Mouse (Mus musculus) forebrain, embryonic 12.5 days (tissue): ENCODE data around the gene Helb. TPM values are rescaled to one million over a fixed set of nuclear protein-coding genes. Genes with fewer than 3 reads are reported as not detected.

Source experiments
- ATAC-seq: fragments of 200-750 bp; cut with Nextera tagmentation; 2 replicates; pipeline ENCODE4 v1.8.0; 2017; ENCODE audit warnings: moderate TSS enrichment; ENCODE audit not compliant: low FRiP score
- H3K27ac ChIP-seq: fragments of 300-500 bp; sonication (generic); 2 replicates; pipeline ENCODE4 v1.5.1; 2016; ENCODE audit warnings: mild to moderate bottlenecking
- H3K27me3 ChIP-seq: fragments of 300-500 bp; sonication (generic); 2 replicates; pipeline ENCODE4 v1.6.1; 2016; ENCODE audit warnings: mild to moderate bottlenecking
- H3K36me3 ChIP-seq: fragments of 300-500 bp; sonication (generic); replicated peaks from 2 replicates; pipeline ENCODE4 v1.6.1; 2016; ENCODE audit warnings: mild to moderate bottlenecking
- H3K4me1 ChIP-seq: fragments of 300-500 bp; sonication (generic); 2 replicates; pipeline ENCODE4 v1.6.1; 2016
- H3K4me2 ChIP-seq: fragments of 300-500 bp; sonication (generic); 2 replicates; pipeline ENCODE4 v1.6.1; 2016; ENCODE audit warnings: mild to moderate bottlenecking, moderate library complexity
- H3K4me3 ChIP-seq: fragments of 300-500 bp; sonication (generic); replicated peaks from 2 replicates; pipeline ENCODE4 v1.5.1; 2016; ENCODE audit warnings: mild to moderate bottlenecking
- H3K9ac ChIP-seq: fragments of 300-500 bp; sonication (generic); 2 replicates; pipeline ENCODE4 v1.6.1; 2016; ENCODE audit warnings: mild to moderate bottlenecking
- H3K9me3 ChIP-seq: fragments of 300-500 bp; sonication (generic); 2 replicates; pipeline ENCODE4 v1.6.1; 2016
- WGBS: fragments of 180-500 bp; shearing (Covaris S2); methylation state at CpG from one replicate; pipeline ENCODE4 v1.1.7; 2016; 5-methylcytosine and 5-hydroxymethylcytosine counted together
- polyA plus RNA-seq: library from polyadenylated mRNA; unstranded; fragments of >200 nt; fragmentation: Nextera tagmentation; extraction: Ambion mirVana; gene quantifications from 2 replicates; pipeline ENCODE4 v1.2.1, GENCODE M21; 2016

The Helb gene
- polyA plus RNA-seq, 1 experiment from 2014 or later = 6.0 TPM

DNA sequence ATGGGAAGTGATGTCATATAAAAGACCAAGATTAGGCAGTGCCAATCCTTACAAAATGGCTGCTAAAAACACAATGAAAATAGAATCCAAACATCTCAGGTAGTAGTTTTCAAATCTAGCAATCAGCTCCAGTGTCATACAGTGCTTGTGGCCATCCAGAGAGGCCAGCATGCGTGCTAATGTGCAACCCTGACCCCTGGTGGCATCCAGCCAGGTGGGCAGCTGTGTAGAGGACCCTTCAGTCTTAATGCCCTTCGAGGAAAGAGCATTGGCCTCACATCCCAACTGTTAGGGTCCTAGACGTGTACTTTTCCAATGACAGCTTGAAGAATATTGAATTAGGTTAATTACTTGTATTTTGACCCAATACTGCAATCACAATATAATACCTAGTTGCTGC is 34.9 kb downstream of the Helb start:
- Histone ChIP-seq H3K4me1 (no peaks in the 10 kb centered on the region), H3K27me3 (no peaks in the 10 kb centered on the region), H3K4me3 (no peak overlapping the region), H3K27ac (no peak overlapping the region), H3K9ac (no peak overlapping the region), H3K4me2 (no peak overlapping the region), H3K9me3 (no peaks in the 10 kb centered on the region), H3K36me3 (peaks cover 22% of the 10 kb centered on the region)
- WGBS = 81% methylated on average over 3 of the region's 3 CpGs
- ATAC-seq = no peak

DNA sequence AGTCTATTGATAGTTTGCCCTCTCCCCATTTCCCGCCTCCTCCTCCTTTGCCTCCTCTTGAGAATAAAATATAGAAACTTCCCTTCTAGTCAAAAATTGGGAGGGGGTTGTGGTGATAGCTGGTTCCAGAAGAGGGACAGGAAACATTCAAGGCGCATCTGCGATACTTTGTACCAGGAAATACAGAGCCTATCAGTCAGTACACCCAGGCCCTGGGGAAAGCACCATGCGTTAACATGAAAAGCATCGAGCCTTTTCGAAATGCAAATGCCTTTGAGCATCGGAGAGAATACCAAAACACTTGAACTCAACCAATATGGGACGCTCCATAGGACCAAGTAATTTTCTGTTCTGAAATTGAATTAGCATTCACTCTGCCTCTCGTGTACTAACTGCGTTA is 46.5 kb downstream of the Helb start:
- 92% methylated on average over 10 of the region's 10 CpGs for WGBS
- Histone ChIP-seq H3K36me3 (no peaks in the 10 kb centered on the region), H3K4me1 (no peaks in the 10 kb centered on the region), H3K9ac (no peak overlapping the region), H3K9me3 (no peaks in the 10 kb centered on the region), H3K27me3 (no peaks in the 10 kb centered on the region), H3K4me3 (no peak overlapping the region), H3K27ac (no peak overlapping the region), H3K4me2 (no peak overlapping the region)
- no peak for ATAC-seq

DNA sequence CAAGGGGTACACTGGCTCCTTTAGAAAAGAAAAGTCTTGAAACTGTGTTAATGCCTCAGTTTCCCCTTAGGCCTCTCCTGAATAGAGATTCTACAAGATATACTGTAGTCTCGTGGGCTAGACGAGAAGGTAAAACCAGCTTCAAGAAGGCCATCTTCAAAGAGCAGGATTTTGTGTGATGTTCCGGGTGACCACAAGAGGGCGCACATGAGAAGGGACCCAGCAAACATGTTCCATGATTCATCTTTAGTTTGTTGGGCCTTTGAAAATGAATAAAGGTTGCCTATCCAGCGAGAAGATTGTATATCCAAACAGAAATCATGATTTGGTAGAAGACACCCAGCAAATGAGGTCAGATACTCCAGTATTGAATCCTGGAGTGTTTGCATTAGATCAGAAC is 48.4 kb downstream of the Helb start:
- Histone ChIP-seq H3K27ac (no peak overlapping the region), H3K36me3 (no peaks in the 10 kb centered on the region), H3K4me1 (no peaks in the 10 kb centered on the region), H3K4me3 (no peak overlapping the region), H3K9ac (no peak overlapping the region), H3K27me3 (no peaks in the 10 kb centered on the region), H3K4me2 (no peak overlapping the region), H3K9me3 (no peaks in the 10 kb centered on the region)
- ATAC-seq = no peak
- WGBS = 23% methylated on average over 5 of the region's 5 CpGs

DNA sequence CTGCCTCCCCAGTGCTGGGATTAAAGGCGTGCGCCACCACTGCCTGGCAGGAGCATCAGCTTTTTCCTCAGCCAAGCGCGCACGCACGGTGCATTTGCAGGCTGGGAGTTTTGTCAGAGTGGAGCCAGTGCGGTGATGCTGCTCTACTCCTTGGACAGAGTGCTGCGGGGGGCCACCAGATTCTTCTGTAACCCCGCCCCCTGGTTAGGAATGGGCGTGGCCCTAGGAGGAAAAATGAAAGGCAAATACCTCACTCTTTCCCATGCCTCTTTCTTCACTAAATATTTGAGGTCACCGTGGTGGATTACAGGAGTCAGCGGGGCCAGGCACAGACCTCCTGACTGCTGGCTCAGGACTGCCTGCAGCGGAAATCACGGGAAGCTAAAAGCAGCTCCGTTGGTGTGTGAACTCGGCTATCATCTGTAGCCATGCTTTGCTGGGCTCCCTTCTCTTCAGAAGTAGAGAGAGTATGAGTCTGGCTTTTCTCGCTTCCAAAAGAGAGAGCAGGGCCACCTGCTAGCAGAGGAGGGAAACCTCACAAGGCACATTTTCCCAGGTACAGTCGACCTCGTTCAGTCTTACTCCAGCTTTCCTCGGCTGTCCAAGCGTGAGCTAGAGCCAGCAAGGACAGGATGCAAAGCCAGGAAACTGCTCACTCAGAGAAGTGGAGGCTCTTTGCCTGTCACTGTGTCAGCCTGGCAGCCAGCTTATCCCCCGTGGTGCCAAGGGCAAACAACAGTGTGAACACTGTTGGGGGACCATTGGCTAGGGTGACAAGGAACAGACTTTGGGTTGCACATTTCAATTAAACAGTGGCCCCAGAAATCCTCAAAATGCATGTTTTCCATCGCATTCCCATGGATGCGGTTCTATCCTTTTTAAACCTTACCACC is 51.3 kb downstream of the Helb start:
- no peaks in the 10 kb centered on the region; the same call in 1 of the 2 replicates for H3K36me3 ChIP-seq
- H3K4me3 ChIP-seq = no peak overlapping the region
- H3K9ac ChIP-seq = no peak overlapping the region
- no peak overlapping the region for H3K4me2 ChIP-seq
- WGBS = 88% methylated on average over 24 of the region's 24 CpGs
- H3K9me3 ChIP-seq = no peaks in the 10 kb centered on the region
- no peaks in the 10 kb centered on the region for H3K27me3 ChIP-seq
- no peak for ATAC-seq
- no peak overlapping the region for H3K27ac ChIP-seq
- H3K4me1 ChIP-seq = no peaks in the 10 kb centered on the region

DNA sequence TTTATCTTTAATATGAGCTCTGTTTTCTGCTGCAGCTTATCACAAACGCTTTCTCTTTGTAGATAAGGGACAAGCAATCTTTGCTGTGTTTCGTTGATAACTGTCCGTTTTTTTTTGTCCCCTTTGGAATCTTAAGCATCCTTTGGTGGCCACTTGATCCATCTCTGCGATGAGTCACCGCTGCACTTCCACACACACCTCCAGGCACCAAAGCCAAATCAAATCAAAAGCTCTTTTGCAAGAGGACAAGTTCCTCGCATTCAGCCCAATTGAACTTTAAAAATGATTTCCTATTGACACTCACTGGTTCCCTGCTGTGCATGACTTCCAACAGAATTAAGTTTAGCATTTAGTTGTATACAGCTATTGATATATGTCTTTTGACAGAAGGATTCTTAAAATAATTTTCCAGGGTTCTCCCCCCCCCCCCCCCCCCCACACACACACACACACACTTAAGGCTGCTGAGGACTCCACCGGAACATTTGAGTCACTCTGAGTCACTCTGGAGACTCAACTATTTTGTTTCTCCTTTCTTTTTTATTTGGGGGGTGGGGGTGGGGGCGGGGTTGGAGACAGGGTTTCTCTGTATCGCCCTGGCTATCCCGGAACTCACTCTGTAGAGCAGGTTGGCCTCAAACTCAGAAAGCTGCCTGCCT is 52.1 kb downstream of the Helb start:
- H3K27me3 ChIP-seq = no peaks in the 10 kb centered on the region
- H3K9ac ChIP-seq = no peak overlapping the region
- no peak for ATAC-seq
- H3K9me3 ChIP-seq = no peaks in the 10 kb centered on the region
- WGBS = 90% methylated on average over 10 of the region's 10 CpGs
- no peak overlapping the region for H3K4me3 ChIP-seq
- no peaks in the 10 kb centered on the region for H3K4me1 ChIP-seq
- no peak overlapping the region for H3K27ac ChIP-seq
- no peak overlapping the region for H3K4me2 ChIP-seq
- peaks cover 3% of the 10 kb centered on the region for H3K36me3 ChIP-seq

DNA sequence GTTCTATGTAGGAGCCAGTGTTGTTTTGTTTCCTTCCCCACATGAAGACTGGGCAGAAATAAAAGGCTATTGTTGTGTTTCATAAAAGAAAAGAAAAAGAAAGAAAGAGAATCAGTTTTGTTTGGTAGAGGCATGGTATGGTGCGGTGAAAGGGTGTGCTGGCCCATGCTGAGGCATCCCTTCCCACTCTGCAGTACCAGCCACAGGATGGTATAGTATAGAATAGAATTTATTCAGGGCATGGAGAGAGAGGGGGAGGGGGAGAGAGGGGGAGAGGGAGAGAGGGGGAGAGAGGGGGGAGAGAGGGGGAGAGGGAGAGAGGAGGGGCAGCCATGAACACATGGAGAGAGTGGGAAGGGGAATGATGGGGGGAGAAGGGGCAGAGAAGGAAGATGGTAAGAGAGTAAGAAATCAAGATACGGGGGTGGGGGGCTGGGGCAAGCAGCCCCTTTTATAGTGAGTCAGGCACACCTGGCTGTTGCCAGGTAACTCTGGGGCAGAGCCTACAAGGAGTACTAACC is 68.0 kb downstream of the Helb start:
- Histone ChIP-seq H3K27me3 (no peaks in the 10 kb centered on the region), H3K36me3 (peaks cover 8% of the 10 kb centered on the region; the same call in 1 of the 2 replicates), H3K9ac (no peak overlapping the region), H3K27ac (no peak overlapping the region), H3K4me1 (no peaks in the 10 kb centered on the region), H3K4me2 (no peak overlapping the region), H3K4me3 (no peak overlapping the region), H3K9me3 (no peaks in the 10 kb centered on the region)
- WGBS = 42% methylated on average over 2 of the region's 2 CpGs
- ATAC-seq = 0 out of 2 replicates have a peak, but pooled peaks have one; percentile 39

DNA sequence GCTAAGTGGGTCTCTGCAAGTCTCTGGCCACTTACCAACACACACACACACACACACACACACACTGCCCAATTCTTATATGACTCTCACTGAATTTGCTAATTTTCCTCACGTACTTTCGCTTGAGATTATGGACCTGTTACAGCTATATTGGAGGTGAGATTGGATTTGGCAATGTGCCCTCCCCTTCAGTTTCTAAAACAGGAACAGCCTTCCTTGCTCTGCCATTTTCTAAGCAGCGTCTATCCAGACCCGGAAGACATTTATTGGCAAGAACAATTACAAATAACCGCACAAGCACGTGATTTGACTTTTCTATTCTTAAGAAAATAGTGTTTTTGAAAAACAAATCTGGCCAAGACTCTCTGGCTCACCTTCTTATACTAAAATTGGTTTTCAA is 68.5 kb downstream of the Helb start:
- Histone ChIP-seq H3K36me3 (peaks cover 3% of the 10 kb centered on the region; the same call in 1 of the 2 replicates), H3K9ac (no peak overlapping the region), H3K27ac (0 out of 2 replicates have a peak overlapping the region, but pooled peaks have one; percentile 13), H3K4me1 (no peaks in the 10 kb centered on the region), H3K27me3 (no peaks in the 10 kb centered on the region), H3K4me2 (no peak overlapping the region), H3K4me3 (no peak overlapping the region), H3K9me3 (no peaks in the 10 kb centered on the region)
- 69% methylated on average over 6 of the region's 6 CpGs for WGBS
- no peak for ATAC-seq

DNA sequence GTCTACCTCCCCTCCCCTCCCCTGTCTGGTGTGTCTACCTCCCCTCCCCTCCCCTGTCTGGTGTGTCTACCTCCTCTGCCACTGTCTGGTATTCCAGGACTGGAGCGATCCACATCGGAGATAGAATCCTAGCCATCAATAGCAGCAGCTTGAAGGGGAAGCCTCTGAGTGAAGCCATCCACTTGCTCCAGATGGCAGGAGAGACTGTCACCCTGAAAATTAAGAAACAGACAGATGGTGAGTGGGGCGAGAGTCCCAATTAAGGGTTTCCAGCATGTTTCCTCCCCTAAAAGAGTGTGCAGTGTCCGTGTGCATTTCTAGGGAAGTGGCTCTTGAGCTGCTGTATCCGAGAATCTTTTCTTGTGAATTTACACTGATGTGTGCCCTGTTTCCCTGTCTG is 74.6 kb downstream of the Helb start:
- H3K4me2 ChIP-seq = no peak overlapping the region
- WGBS = 85% methylated on average over 5 of the region's 5 CpGs
- H3K36me3 ChIP-seq = peaks cover 10% of the 10 kb centered on the region; the same call in 1 of the 2 replicates
- no peak overlapping the region for H3K4me3 ChIP-seq
- no peak overlapping the region for H3K27ac ChIP-seq
- no peaks in the 10 kb centered on the region for H3K9me3 ChIP-seq
- 0 out of 2 replicates have a peak, but pooled peaks have one; percentile 43 for ATAC-seq
- no peak overlapping the region for H3K9ac ChIP-seq
- H3K4me1 ChIP-seq = peaks cover 23% of the 10 kb centered on the region
- H3K27me3 ChIP-seq = no peaks in the 10 kb centered on the region

DNA sequence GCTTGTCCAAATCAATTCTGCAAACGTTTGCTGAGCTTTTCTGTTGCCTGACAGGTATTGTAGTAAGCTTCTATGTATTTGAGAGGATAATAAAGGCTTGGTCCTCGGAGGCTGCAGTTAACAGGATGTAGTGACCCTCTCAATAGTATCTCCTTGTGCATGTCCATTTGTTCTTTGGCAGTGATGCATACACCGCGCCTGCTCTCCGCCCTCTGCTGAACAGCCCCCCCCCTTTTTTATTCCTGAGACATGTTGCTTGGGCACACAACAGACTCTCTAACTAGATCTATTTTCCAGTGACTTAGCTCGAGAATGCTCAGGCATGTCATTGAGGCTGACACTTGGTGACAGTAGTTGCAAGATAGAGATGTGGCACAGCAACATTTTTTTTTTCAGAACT is 77.0 kb downstream of the Helb start:
- Histone ChIP-seq H3K27me3 (no peaks in the 10 kb centered on the region), H3K9me3 (no peaks in the 10 kb centered on the region), H3K4me3 (no peak overlapping the region), H3K36me3 (peaks cover 10% of the 10 kb centered on the region; the same call in 1 of the 2 replicates), H3K4me2 (peak overlapping the region; percentile 39), H3K27ac (no peak overlapping the region), H3K9ac (no peak overlapping the region), H3K4me1 (peaks cover 23% of the 10 kb centered on the region)
- peak; percentile 37; the same call in 1 of the 2 replicates for ATAC-seq
- 31% methylated on average over 6 of the region's 6 CpGs for WGBS

DNA sequence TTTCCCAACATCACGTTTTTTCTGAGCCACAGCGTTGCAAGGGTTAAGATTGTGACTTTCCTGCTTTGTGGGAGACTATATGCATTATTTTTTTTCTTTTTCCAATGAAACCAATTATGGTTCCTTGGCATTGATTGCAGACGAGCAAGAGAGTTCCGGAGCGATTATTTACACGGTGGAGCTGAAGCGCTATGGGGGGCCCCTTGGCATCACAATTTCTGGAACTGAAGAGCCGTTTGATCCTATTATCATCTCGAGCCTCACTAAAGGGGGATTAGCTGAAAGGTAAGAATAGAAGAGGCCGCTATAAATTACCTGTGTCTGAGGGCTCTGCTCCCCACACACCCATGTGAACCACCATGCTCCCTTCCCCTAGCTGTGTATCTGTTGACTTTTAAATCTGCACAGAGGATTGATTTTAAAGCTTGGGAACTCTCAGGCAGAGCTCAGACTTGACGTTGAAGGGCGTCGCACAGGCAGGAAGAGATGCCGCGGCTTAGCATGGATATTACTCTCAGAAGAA is 77.5 kb downstream of the Helb start:
- H3K9me3 ChIP-seq = no peaks in the 10 kb centered on the region
- ATAC-seq = peak; percentile 15; the same call in 1 of the 2 replicates
- peaks cover 10% of the 10 kb centered on the region; the same call in 1 of the 2 replicates for H3K36me3 ChIP-seq
- H3K9ac ChIP-seq = no peak overlapping the region
- peaks cover 23% of the 10 kb centered on the region for H3K4me1 ChIP-seq
- no peak overlapping the region; the same call in 1 of the 2 replicates for H3K4me3 ChIP-seq
- H3K27ac ChIP-seq = no peak overlapping the region
- WGBS = 26% methylated on average over 15 of the region's 15 CpGs
- peak overlapping the region; percentile 39 for H3K4me2 ChIP-seq
- H3K27me3 ChIP-seq = no peaks in the 10 kb centered on the region

DNA sequence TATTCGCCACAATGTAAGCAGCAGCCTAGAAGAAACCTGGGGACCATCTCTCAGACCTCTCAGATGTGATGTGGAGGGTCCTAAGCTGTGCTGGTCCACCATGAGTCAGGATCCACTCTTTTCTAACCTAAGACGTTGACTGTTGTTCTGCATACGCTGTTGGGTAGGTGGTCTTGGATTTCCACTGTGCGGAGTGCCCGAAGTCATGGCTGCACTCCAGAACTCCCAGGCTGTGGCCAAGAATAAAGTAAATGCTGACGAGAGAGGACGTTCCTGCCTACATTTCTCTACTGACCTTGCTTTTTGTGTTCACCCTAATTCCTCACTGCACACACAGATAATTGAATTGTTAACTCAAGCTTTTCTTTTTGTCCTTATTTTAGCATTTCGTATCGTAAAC is 78.9 kb downstream of the Helb start:
- Histone ChIP-seq H3K27me3 (no peaks in the 10 kb centered on the region), H3K9ac (no peak overlapping the region), H3K4me3 (no peak overlapping the region), H3K27ac (no peak overlapping the region), H3K4me2 (no peak overlapping the region), H3K4me1 (peaks cover 23% of the 10 kb centered on the region), H3K36me3 (peaks cover 8% of the 10 kb centered on the region; the same call in 1 of the 2 replicates), H3K9me3 (no peaks in the 10 kb centered on the region)
- WGBS = 60% methylated on average over 9 of the region's 9 CpGs
- no peak for ATAC-seq
